Mouse (Mus musculus): ENCODE results near the gene Mybbp1a. TPM values are rescaled to one million over a fixed set of nuclear protein-coding genes. Genes with fewer than 3 reads are reported as not detected.

The Mybbp1a gene
- 17.6 and 25.0 TPM in 2 replicates for polyA plus RNA-seq (2012; rRNA removed)

GRCm38 (mm10) chr11:72440965-72441664, at the start of gene Mybbp1a:
Gene Mybbp1a, plus strand, starts transcription at chr11:72441355.
- H3K27ac ChIP-seq (ENCODE audit: insufficient read depth, low read depth, low read length): peak within 1 kb of the TSS; percentile 36
- H3K4me1 ChIP-seq (ENCODE audit: control insufficient read depth, insufficient read depth, insufficient read length, low read length): peaks cover 19% of the 10 kb centered on the region
- H3K36me3 ChIP-seq (ENCODE audit: control insufficient read depth, insufficient read depth, low read length): peaks cover 40% of the 10 kb centered on the region
- under 1% methylated on average over 46 of the region's 46 CpGs for WGBS
- H3K27me3 ChIP-seq (ENCODE audit: control insufficient read depth, insufficient read depth, low read length): no peaks in the 10 kb centered on the region
- TF ChIP-seq CTCF (IDR thresholded peaks at IDR 0.05; ENCODE audit: extremely low read depth, insufficient read length, insufficient replicate concordance, low read depth, low read length) (no peak), POLR2A (IDR thresholded peaks at IDR 0.05; ENCODE audit: low read depth, low read length) (peak; percentile 62)
- peak within 1 kb of the TSS; percentile 84 for H3K4me3 ChIP-seq (ENCODE audit: low read depth, low read length)

GRCm38 (mm10) chr11:72393243-72393642, 47.9 kb upstream of the Mybbp1a start:
- no peaks in the 10 kb centered on the region for H3K27me3 ChIP-seq (ENCODE audit: control insufficient read depth, insufficient read depth, low read length)
- TF ChIP-seq CTCF (IDR thresholded peaks at IDR 0.05; ENCODE audit: extremely low read depth, insufficient read length, insufficient replicate concordance, low read depth, low read length) (no peak), POLR2A (IDR thresholded peaks at IDR 0.05; ENCODE audit: low read depth, low read length) (no peak)
- H3K4me3 ChIP-seq (ENCODE audit: low read depth, low read length): no peak overlapping the region
- no peaks in the 10 kb centered on the region for H3K4me1 ChIP-seq (ENCODE audit: control insufficient read depth, insufficient read depth, insufficient read length, low read length)
- 87% methylated on average over 3 of the region's 3 CpGs for WGBS
- H3K27ac ChIP-seq (ENCODE audit: insufficient read depth, low read depth, low read length): no peak overlapping the region
- no peaks in the 10 kb centered on the region for H3K36me3 ChIP-seq (ENCODE audit: control insufficient read depth, insufficient read depth, low read length)

GRCm38 (mm10) chr11:72393669-72394068, 47.5 kb upstream of the Mybbp1a start:
- no peak for TF ChIP-seq POLR2A (IDR thresholded peaks at IDR 0.05; ENCODE audit: low read depth, low read length)
- TF ChIP-seq CTCF (IDR thresholded peaks at IDR 0.05; ENCODE audit: extremely low read depth, insufficient read length, insufficient replicate concordance, low read depth, low read length): no peak
- no peak overlapping the region for H3K4me3 ChIP-seq (ENCODE audit: low read depth, low read length)
- no peak overlapping the region for H3K27ac ChIP-seq (ENCODE audit: insufficient read depth, low read depth, low read length)
- no peaks in the 10 kb centered on the region for H3K36me3 ChIP-seq (ENCODE audit: control insufficient read depth, insufficient read depth, low read length)
- H3K27me3 ChIP-seq (ENCODE audit: control insufficient read depth, insufficient read depth, low read length): no peaks in the 10 kb centered on the region
- WGBS: 64% methylated on average over 5 of the region's 5 CpGs
- H3K4me1 ChIP-seq (ENCODE audit: control insufficient read depth, insufficient read depth, insufficient read length, low read length): no peaks in the 10 kb centered on the region

DNA sequence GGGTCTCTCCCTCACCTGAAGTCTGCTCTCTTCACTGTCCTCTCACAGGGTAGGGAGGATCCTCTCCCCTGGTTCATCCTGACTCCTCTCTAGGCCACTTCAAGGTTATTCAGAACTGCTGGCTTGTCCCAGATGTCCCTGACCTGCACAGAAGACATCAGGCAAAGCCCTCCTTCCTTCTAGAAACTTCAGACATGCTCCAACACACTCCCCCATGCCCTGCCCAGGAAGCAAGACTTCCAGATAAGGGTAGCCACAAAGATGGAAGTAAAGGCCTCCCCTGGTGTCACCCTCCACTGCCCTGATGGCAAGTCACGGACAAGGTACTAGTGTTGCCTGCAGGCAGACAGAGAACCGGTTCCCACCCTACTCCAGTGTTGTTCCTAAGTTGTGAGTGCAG, 46.5 kb upstream of the Mybbp1a start:
- Histone ChIP-seq H3K27ac (ENCODE audit: insufficient read depth, low read depth, low read length) (no peak overlapping the region), H3K4me3 (ENCODE audit: low read depth, low read length) (no peak overlapping the region), H3K4me1 (ENCODE audit: control insufficient read depth, insufficient read depth, insufficient read length, low read length) (no peaks in the 10 kb centered on the region), H3K36me3 (ENCODE audit: control insufficient read depth, insufficient read depth, low read length) (no peaks in the 10 kb centered on the region), H3K27me3 (ENCODE audit: control insufficient read depth, insufficient read depth, low read length) (no peaks in the 10 kb centered on the region)
- 87% methylated on average over 2 of the region's 2 CpGs for whole genome bisulfite sequencing
- TF ChIP-seq POLR2A (IDR thresholded peaks at IDR 0.05; ENCODE audit: low read depth, low read length): no peak
- no peak for TF ChIP-seq CTCF (IDR thresholded peaks at IDR 0.05; ENCODE audit: extremely low read depth, insufficient read length, insufficient replicate concordance, low read depth, low read length)

GRCm38 (mm10) chr11:72395652-72396051, 45.5 kb upstream of the Mybbp1a start:
- WGBS: 90% methylated on average over 6 of the region's 6 CpGs
- Histone ChIP-seq H3K36me3 (ENCODE audit: control insufficient read depth, insufficient read depth, low read length) (no peaks in the 10 kb centered on the region), H3K4me1 (ENCODE audit: control insufficient read depth, insufficient read depth, insufficient read length, low read length) (no peaks in the 10 kb centered on the region), H3K4me3 (ENCODE audit: low read depth, low read length) (no peak overlapping the region), H3K27ac (ENCODE audit: insufficient read depth, low read depth, low read length) (no peak overlapping the region), H3K27me3 (ENCODE audit: control insufficient read depth, insufficient read depth, low read length) (no peaks in the 10 kb centered on the region)
- TF ChIP-seq CTCF (IDR thresholded peaks at IDR 0.05; ENCODE audit: extremely low read depth, insufficient read length, insufficient replicate concordance, low read depth, low read length) (no peak), POLR2A (IDR thresholded peaks at IDR 0.05; ENCODE audit: low read depth, low read length) (no peak)

- Histone ChIP-seq H3K27ac (ENCODE audit: insufficient read depth, low read depth, low read length) (no peak overlapping the region), H3K27me3 (ENCODE audit: control insufficient read depth, insufficient read depth, low read length) (no peaks in the 10 kb centered on the region), H3K4me3 (ENCODE audit: low read depth, low read length) (no peak overlapping the region), H3K4me1 (ENCODE audit: control insufficient read depth, insufficient read depth, insufficient read length, low read length) (no peaks in the 10 kb centered on the region), H3K36me3 (ENCODE audit: control insufficient read depth, insufficient read depth, low read length) (no peaks in the 10 kb centered on the region)
- TF ChIP-seq CTCF (IDR thresholded peaks at IDR 0.05; ENCODE audit: extremely low read depth, insufficient read length, insufficient replicate concordance, low read depth, low read length) (no peak), POLR2A (IDR thresholded peaks at IDR 0.05; ENCODE audit: low read depth, low read length) (no peak)
- WGBS: 76% methylated on average over 7 of the region's 7 CpGs
These were observed 44.5 kb upstream of the Mybbp1a start for GRCm38 (mm10) chr11:72396621-72397020.

DNA sequence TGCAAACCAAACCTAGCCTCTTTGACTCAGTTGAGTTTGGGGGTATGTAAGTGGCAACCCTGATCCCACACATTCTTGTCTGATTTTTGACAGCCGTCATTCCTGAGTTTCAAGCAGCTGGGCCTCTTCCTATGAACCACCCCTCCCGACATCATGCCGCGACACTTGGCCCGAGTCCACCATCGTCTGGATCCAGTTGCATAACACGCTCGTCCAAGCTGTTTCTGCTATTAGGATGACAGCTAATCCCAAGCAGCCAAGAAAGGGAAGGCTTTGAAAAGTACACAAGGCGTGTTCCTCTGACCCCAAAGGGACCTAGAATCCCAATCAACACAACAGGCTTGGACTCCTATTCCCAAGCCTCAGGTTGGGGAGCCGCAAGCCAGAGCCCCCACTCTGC, 44.1 kb upstream of the Mybbp1a start:
- H3K27ac ChIP-seq (ENCODE audit: insufficient read depth, low read depth, low read length): peak overlapping the region; percentile 29; the same call in 1 of the 2 replicates
- no peaks in the 10 kb centered on the region for H3K4me1 ChIP-seq (ENCODE audit: control insufficient read depth, insufficient read depth, insufficient read length, low read length)
- no peak for TF ChIP-seq CTCF (IDR thresholded peaks at IDR 0.05; ENCODE audit: extremely low read depth, insufficient read length, insufficient replicate concordance, low read depth, low read length)
- no peak for TF ChIP-seq POLR2A (IDR thresholded peaks at IDR 0.05; ENCODE audit: low read depth, low read length)
- H3K36me3 ChIP-seq (ENCODE audit: control insufficient read depth, insufficient read depth, low read length): no peaks in the 10 kb centered on the region
- H3K4me3 ChIP-seq (ENCODE audit: low read depth, low read length): no peak overlapping the region
- 34% methylated on average over 10 of the region's 10 CpGs for WGBS
- H3K27me3 ChIP-seq (ENCODE audit: control insufficient read depth, insufficient read depth, low read length): no peaks in the 10 kb centered on the region
